Mouse (Mus musculus): ENCODE data around the gene Myom1.

DNA sequence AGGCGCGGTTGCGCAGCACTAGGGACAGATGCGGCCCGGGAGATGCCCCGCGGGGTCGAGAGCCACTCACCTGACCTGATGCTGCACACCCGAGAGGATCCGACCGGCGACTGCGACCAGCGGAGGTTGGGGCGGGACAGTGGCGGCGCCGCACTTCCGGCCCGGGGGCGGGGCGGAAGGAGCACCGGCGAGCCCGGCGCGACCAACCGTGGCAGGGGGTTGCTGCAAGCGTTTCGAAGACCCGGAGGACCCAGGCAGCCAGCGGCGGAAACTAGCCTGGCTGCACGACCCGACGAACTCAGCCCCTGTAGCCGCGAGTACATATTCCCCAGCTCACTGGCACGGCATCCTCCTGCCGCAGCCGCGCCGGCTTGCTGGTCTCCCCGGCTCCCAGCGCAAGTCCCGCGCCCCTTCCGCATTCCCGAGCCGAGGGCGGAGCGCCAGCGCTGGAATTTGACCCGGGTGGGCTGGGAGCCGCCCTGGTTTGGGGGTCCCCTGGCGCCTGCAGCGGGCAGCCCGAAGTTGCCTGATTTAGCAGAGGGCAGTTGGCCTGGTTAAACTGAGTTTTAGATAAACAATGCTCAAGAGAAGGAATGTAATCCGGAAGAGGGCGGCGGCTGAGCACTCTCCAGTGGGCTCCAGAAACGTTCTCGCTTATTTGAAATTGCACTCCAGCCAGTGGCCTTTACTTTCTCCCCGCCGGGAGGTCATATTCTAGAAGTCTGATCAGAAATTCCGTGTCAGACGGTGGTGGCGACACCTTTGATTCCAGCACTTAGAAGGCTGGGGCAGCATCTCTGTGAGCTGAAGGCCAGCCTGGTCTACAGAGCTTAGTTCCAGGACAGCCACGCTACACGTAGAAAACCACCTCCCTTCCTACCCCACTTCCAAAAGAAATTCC is 11.8 kb upstream of the Myom1 start:
- peak; percentile 57; the same call in 1 of the 2 replicates for TF ChIP-seq POLR2A (IDR thresholded peaks at IDR 0.05; ENCODE audit: control insufficient read depth, low read depth, low read length)
- no peak for TF ChIP-seq CTCF (IDR thresholded peaks at IDR 0.05; ENCODE audit: control insufficient read depth, insufficient read depth, insufficient replicate concordance, low read depth, low read length)
